Mouse (Mus musculus): ENCODE measurements around the gene Fam32a.

GRCm38 (mm10) chr8:72213536-72213935 lies 6.0 kb upstream of the Fam32a start, which contains the start of gene Gm11034:
- TF ChIP-seq CHD2 (IDR thresholded peaks at IDR 0.05; ENCODE audit: low read depth, low read length) (no peak), ZNF384 (IDR thresholded peaks at IDR 0.05; ENCODE audit: low read depth, low read length) (no peak), HCFC1 (IDR thresholded peaks at IDR 0.05; ENCODE audit: borderline replicate concordance, insufficient read depth, low read length) (no peak), MAFK (IDR thresholded peaks at IDR 0.05; ENCODE audit: insufficient read depth, low read depth, low read length) (no peak)

Data from ES-E14 (cell line).